Mouse (Mus musculus): ENCODE measurements at regions not wholly inside any gene's neighbourhood (a gene's known extent, or its start where the extent isn't known, plus 50 kb on each side); places are given as distances from the start of the nearest gene placed in this dataset.

GRCm38 (mm10) chr4:106101904-106102303, 214.1 kb upstream of the Usp24 start:
- no peak for DNase-seq (ENCODE audit: low read depth, low spot score)

- no peak for DNase-seq (ENCODE audit: low read depth, low spot score)
Observed at GRCm38 (mm10) chr4:106102451-106102977, 213.5 kb upstream of the Usp24 start.

- no peak for DNase-seq (ENCODE audit: low read depth, low spot score)
Observed at GRCm38 (mm10) chr4:106103750-106104635, 212.0 kb upstream of the Usp24 start.

GRCm38 (mm10) chr4:106112981-106113380, 203.0 kb upstream of the Usp24 start:
- no peak for DNase-seq (ENCODE audit: low read depth, low spot score)

- DNase-seq (ENCODE audit: low read depth, low spot score) = no peak
Observed at GRCm38 (mm10) chr4:106113747-106114146, 202.3 kb upstream of the Usp24 start.

- no peak for DNase-seq (ENCODE audit: low read depth, low spot score)
Observed at GRCm38 (mm10) chr4:106116611-106117010, 199.4 kb upstream of the Usp24 start.

- DNase-seq (ENCODE audit: low read depth, low spot score) = no peak
Observed at GRCm38 (mm10) chr4:106121306-106121705, 194.7 kb upstream of the Usp24 start.

GRCm38 (mm10) chr4:106123038-106123654, 192.9 kb upstream of the Usp24 start:
- no peak for DNase-seq (ENCODE audit: low read depth, low spot score)

GRCm38 (mm10) chr4:106127199-106127598, 188.8 kb upstream of the Usp24 start:
- DNase-seq (ENCODE audit: low read depth, low spot score) = no peak

GRCm38 (mm10) chr4:106127641-106128040, 188.4 kb upstream of the Usp24 start:
- DNase-seq (ENCODE audit: low read depth, low spot score) = no peak

- no peak for DNase-seq (ENCODE audit: low read depth, low spot score)
Observed at GRCm38 (mm10) chr4:106129327-106129726, 186.7 kb upstream of the Usp24 start.

GRCm38 (mm10) chr4:106129803-106130202, 186.2 kb upstream of the Usp24 start:
- no peak for DNase-seq (ENCODE audit: low read depth, low spot score)

GRCm38 (mm10) chr4:106133746-106134730, 182.0 kb upstream of the Usp24 start:
- DNase-seq (ENCODE audit: low read depth, low spot score) = no peak

- DNase-seq (ENCODE audit: low read depth, low spot score) = no peak
Observed at GRCm38 (mm10) chr4:106142741-106143140, 173.3 kb upstream of the Usp24 start.

GRCm38 (mm10) chr4:106144351-106145116, 171.5 kb upstream of the Usp24 start:
- no peak for DNase-seq (ENCODE audit: low read depth, low spot score)

GRCm38 (mm10) chr4:106146919-106147460, 169.0 kb upstream of the Usp24 start:
- no peak for DNase-seq (ENCODE audit: low read depth, low spot score)

GRCm38 (mm10) chr4:106148866-106149265, 167.1 kb upstream of the Usp24 start:
- no peak for DNase-seq (ENCODE audit: low read depth, low spot score)

- no peak for DNase-seq (ENCODE audit: low read depth, low spot score)
Observed at GRCm38 (mm10) chr4:106149471-106150048, 166.5 kb upstream of the Usp24 start.

GRCm38 (mm10) chr4:106150775-106151174, 165.2 kb upstream of the Usp24 start:
- no peak for DNase-seq (ENCODE audit: low read depth, low spot score)

Data from WW6 (cell line).